Mouse (Mus musculus) testis, adult 2 months (tissue): ENCODE measurements at regions not wholly inside any gene's neighbourhood (a gene's known extent, or its start where the extent isn't known, plus 50 kb on each side); places are given as distances from the start of the nearest gene placed in this dataset.

Experiments used
- H3K27ac ChIP-seq: fragments of 200-500 bp; 2 replicates; pipeline ENCODE4 v1.5.1; 2012; ENCODE audit warnings: low read depth, low read length; ENCODE audit not compliant: control insufficient read depth, insufficient read depth
- H3K27me3 ChIP-seq: fragments of 200-500 bp; 2 replicates; pipeline ENCODE4 v1.6.1; 2012; ENCODE audit warnings: mild to moderate bottlenecking, low read length, moderate library complexity; ENCODE audit not compliant: control insufficient read depth, insufficient read depth
- H3K36me3 ChIP-seq: fragments of 200-500 bp; 2 replicates; pipeline ENCODE4 v1.6.1; 2012; ENCODE audit warnings: mild to moderate bottlenecking, low read length; ENCODE audit not compliant: control insufficient read depth, insufficient read depth
- H3K4me1 ChIP-seq: fragments of 200-500 bp; 2 replicates; pipeline ENCODE4 v1.6.1; 2012; ENCODE audit warnings: low read length; ENCODE audit not compliant: control insufficient read depth, insufficient read depth
- H3K4me3 ChIP-seq: fragments of 200-500 bp; 2 replicates; pipeline ENCODE4 v1.5.1; 2012; ENCODE audit warnings: low read depth, mild to moderate bottlenecking, low read length, moderate library complexity, mixed read lengths; ENCODE audit not compliant: control insufficient read depth
- CTCF ChIP-seq: fragments of 200-500 bp; IDR thresholded peaks from 2 replicates; pipeline ENCODE4 v1.5.1; 2012; ENCODE audit warnings: low read depth, mild to moderate bottlenecking, inconsistent platforms, low read length, moderate library complexity; ENCODE audit not compliant: control insufficient read depth, insufficient read depth, insufficient replicate concordance
- POLR2A ChIP-seq: fragments of 200-500 bp; IDR thresholded peaks from 2 replicates; pipeline ENCODE4 v1.6.1; 2012; ENCODE audit warnings: low read depth, mild to moderate bottlenecking, inconsistent platforms, low read length, moderate library complexity; ENCODE audit not compliant: control insufficient read depth

- Histone ChIP-seq H3K4me1 (no peaks in the 10 kb centered on the region), H3K36me3 (no peaks in the 10 kb centered on the region), H3K27me3 (no peaks in the 10 kb centered on the region), H3K27ac (no peak overlapping the region), H3K4me3 (no peak overlapping the region)
- TF ChIP-seq POLR2A: no peak
- TF ChIP-seq CTCF: no peak
Observed at GRCm38 (mm10) chr10:98799830-98800229, 114.4 kb upstream of the Atp2b1 start.

DNA sequence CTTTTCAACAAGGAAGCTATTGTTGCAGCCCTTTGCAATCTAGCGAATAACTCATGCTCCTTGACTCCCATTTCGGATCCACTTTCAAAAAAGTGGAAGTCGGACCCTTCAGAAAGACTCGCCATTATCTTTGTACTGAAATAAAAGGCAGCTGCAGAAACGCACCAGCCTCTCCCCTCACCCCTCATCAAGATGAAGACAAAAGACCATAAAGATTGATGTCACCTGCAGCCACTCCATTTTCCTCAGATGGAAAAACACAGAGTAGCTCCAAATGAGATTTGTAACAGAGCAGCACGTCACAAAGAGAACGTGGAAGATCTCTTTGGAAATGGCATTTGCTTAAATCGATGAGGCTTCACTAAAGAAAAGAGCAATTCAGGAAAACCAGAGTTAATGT is 113.3 kb upstream of the Atp2b1 start:
- Histone ChIP-seq H3K4me1 (no peaks in the 10 kb centered on the region), H3K4me3 (no peak overlapping the region), H3K27me3 (no peaks in the 10 kb centered on the region), H3K27ac (no peak overlapping the region), H3K36me3 (no peaks in the 10 kb centered on the region)
- TF ChIP-seq CTCF (no peak), POLR2A (no peak)

DNA sequence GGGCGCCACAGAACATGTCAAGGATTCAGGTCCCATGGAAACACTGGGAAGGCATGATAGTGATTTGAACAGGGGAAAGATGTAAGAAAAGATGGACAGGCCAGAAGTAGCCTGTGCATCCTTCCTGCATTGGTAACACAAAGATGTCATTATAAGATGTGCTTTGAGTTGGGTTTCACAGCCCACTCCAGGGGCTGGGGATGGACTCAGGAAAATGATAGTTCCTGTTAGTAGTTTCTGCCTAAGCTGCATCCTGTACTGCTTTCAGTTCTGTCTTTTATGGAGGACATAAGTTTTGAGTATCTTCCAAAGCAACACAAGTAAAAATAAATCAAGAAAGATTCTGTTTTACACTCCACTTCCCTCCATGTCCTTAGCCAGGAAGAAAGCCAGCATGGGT is 109.2 kb upstream of the Atp2b1 start:
- no peaks in the 10 kb centered on the region for H3K36me3 ChIP-seq
- no peak overlapping the region for H3K4me3 ChIP-seq
- TF ChIP-seq CTCF (no peak), POLR2A (no peak)
- peaks cover 2% of the 10 kb centered on the region for H3K4me1 ChIP-seq
- H3K27me3 ChIP-seq: no peaks in the 10 kb centered on the region
- H3K27ac ChIP-seq: no peak overlapping the region

GRCm38 (mm10) chr10:98806798-98807535 is 107.2 kb upstream of the Atp2b1 start:
- TF ChIP-seq CTCF (no peak), POLR2A (no peak)
- no peak overlapping the region for H3K27ac ChIP-seq
- no peak overlapping the region for H3K4me3 ChIP-seq
- no peaks in the 10 kb centered on the region for H3K36me3 ChIP-seq
- H3K4me1 ChIP-seq: peaks cover 2% of the 10 kb centered on the region
- H3K27me3 ChIP-seq: no peaks in the 10 kb centered on the region

DNA sequence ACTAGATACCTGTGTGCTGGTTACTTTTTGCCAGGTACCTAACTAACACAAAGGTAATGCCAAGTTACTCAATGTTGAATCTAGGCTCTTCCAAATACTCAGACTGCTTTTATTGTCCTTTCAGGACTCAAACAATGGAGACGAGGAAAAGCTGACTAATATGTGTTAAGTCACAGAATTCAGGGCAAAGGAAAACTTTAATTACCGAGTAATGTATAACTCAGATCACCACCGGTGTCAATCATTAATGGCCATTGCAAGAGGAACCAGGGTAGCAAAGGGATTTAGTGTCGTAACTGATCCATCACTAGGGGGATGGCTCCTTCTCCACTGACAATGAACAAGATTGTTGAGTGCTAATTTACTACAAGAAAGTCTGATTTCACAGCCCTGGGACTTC is 105.6 kb upstream of the Atp2b1 start:
- Histone ChIP-seq H3K36me3 (no peaks in the 10 kb centered on the region), H3K27me3 (no peaks in the 10 kb centered on the region)
- no peak for TF ChIP-seq CTCF
- no peak for TF ChIP-seq POLR2A

GRCm38 (mm10) chr10:98829051-98829450 is 85.2 kb upstream of the Atp2b1 start:
- TF ChIP-seq CTCF (no peak), POLR2A (no peak)
- Histone ChIP-seq H3K36me3 (no peaks in the 10 kb centered on the region), H3K27me3 (no peaks in the 10 kb centered on the region), H3K27ac (no peak overlapping the region), H3K4me1 (no peaks in the 10 kb centered on the region), H3K4me3 (no peak overlapping the region)

More for the DNA sequence above, 105.6 kb upstream of the Atp2b1 start:
- H3K27ac ChIP-seq: no peak overlapping the region
- no peak overlapping the region for H3K4me3 ChIP-seq
- peaks cover 2% of the 10 kb centered on the region for H3K4me1 ChIP-seq

DNA sequence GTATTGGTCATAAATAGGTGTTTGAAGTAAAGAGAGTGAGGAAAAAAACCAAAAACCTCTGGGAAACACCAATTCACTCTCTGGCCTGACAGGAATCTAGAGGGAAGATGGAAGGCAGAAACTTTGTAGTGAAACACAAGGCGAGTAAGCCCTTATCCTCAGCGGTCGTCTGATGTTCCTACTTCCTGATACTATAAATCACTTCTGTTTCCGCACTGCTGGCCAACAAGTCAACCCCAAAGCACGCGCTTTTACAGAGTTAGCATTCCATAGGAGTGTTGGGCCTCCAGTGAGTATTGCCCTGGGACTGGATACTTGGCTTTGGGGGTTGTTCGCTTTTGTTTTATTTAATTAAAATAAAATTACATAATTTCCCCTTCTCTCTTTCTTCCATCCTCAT is 82.7 kb upstream of the Atp2b1 start:
- Histone ChIP-seq H3K4me3 (no peak overlapping the region), H3K36me3 (no peaks in the 10 kb centered on the region), H3K27ac (no peak overlapping the region), H3K4me1 (no peaks in the 10 kb centered on the region), H3K27me3 (no peaks in the 10 kb centered on the region)
- TF ChIP-seq POLR2A: no peak
- TF ChIP-seq CTCF: no peak
